Mouse (Mus musculus): ENCODE data around the gene Stxbp5l.

GRCm38 (mm10) chr16:37280206-37280605 is 104.6 kb downstream of the Stxbp5l start:
- TF ChIP-seq CTCF (IDR thresholded peaks at IDR 0.05; ENCODE audit: borderline replicate concordance, control insufficient read depth, extremely low read depth, insufficient read depth, low read length, poor library complexity) (no peak), POLR2A (IDR thresholded peaks at IDR 0.05; ENCODE audit: control insufficient read depth, extremely low read depth, insufficient read depth, low read length, poor library complexity) (no peak)

Measured in thymus, adult 2 months (tissue).